Mouse (Mus musculus): ENCODE results near the gene Sgf29. TPM values are rescaled to one million over a fixed set of nuclear protein-coding genes. Genes with fewer than 3 reads are reported as not detected.

Sgf29 gene
- polyA plus RNA-seq (2012; rRNA removed) = 45.4 and 45.5 TPM in 2 replicates

DNA sequence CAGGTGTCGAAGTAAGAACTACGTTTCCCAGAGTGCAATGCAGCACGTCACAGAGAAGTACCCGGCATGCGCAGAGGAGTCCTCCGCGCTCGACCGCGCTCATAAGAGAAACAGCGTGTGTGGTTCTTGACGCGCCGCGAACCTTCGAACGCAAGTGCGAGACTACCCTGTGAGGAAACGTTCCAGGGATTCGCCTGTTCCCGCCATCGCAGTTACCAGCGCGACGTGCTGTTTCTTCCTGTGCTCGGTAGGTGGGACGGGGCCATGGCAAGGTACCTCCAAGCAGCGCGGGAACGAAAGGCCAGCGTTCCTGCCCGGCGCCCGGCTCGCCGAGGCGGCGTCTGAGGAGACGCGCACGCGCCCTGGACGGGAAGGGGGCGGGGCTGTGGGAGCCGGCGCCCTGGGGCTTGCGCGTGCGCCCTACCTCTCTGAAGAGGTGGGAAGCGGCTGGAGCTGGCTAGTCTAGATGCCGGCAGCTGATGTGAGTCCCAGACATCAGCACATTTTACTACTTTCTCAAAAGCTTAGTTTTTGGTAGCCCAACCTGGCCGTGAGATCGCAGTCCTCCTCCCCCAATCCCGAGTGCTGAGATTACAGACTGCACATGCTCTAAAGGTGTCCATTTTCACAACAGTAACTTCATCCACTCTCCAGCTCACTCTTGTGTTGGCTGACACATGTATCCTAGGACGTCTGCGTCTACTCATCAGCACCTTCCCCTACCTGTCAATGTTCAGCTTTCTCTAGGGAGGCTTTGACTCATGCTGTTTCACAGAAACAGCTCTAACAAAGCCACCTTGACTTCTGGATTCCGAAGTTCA lies at the start of gene Sgf29:
TSS of gene Sgf29 (plus strand) at position 79 of the 821 bp plus-strand sequence.
- DNase-seq = peak; percentile 93 to 97
- Histone ChIP-seq H3K4me3 (replicated peaks; ENCODE audit: insufficient read depth, low read depth, low read length) (peak within 1 kb of the TSS; percentile 92), H3K4me1 (ENCODE audit: control insufficient read depth, insufficient read depth, low read length) (no peaks in the 10 kb centered on the region), H3K27me3 (ENCODE audit: control insufficient read depth, insufficient read depth, low read length) (no peaks in the 10 kb centered on the region), H3K27ac (ENCODE audit: insufficient read depth, low read length) (peak within 1 kb of the TSS; percentile 70)
- WGBS = 2% methylated on average over 57 of the region's 57 CpGs
- TF ChIP-seq CTCF (IDR thresholded peaks at IDR 0.05; ENCODE audit: borderline replicate concordance, insufficient read depth, low read depth, low read length) = no peak
- TF ChIP-seq POLR2A (IDR thresholded peaks at IDR 0.05; ENCODE audit: borderline replicate concordance, insufficient read depth, low read length) = peak; percentile 100

DNA sequence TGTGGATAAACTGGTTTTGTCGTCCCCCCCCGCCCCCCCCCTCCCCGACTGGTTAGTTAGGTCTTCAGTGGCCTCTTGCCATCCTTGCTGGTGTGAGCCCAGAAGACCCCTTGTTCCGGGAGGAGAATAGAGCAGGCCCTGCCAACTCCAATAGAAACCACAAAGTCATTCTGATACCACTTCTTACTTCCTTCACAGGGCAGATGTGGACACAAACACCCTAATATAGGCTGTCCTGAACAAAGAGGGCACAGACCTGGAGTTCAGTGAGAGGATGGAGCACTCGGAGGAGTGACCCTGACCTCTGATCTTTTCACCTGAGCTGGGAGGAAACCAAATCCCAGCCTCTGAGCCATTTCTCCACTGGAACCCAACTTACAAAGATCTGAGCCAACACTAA lies 47.2 kb upstream of the Sgf29 start:
- DNase-seq = no peak
- TF ChIP-seq POLR2A (IDR thresholded peaks at IDR 0.05; ENCODE audit: borderline replicate concordance, insufficient read depth, low read length) (no peak), CTCF (IDR thresholded peaks at IDR 0.05; ENCODE audit: borderline replicate concordance, insufficient read depth, low read depth, low read length) (no peak)
- WGBS = 22% methylated on average over 5 of the region's 5 CpGs
- Histone ChIP-seq H3K27me3 (ENCODE audit: control insufficient read depth, insufficient read depth, low read length) (no peaks in the 10 kb centered on the region), H3K4me1 (ENCODE audit: control insufficient read depth, insufficient read depth, low read length) (no peaks in the 10 kb centered on the region), H3K27ac (ENCODE audit: insufficient read depth, low read length) (no peak overlapping the region), H3K4me3 (replicated peaks; ENCODE audit: insufficient read depth, low read depth, low read length) (no peak overlapping the region)

DNA sequence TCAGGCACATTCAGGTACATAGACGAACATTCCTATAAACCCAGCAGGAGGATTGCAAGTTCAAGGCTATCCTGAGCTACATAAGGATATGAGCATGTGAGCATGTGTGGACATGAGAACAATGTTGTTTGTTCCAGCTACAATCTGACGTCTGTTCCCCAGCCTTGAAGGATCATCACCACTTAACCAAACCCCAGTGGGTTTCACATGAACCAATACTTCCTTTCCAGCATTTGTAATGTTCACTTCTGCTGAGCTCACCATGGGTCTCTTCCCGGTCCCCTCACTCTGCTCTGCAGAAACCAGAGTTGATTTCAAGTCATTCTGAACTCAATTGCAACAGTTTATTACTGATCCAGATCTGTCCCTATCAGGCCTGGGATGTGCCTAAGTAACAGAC lies 46.5 kb upstream of the Sgf29 start:
- no peak for TF ChIP-seq POLR2A (IDR thresholded peaks at IDR 0.05; ENCODE audit: borderline replicate concordance, insufficient read depth, low read length)
- no peak for TF ChIP-seq CTCF (IDR thresholded peaks at IDR 0.05; ENCODE audit: borderline replicate concordance, insufficient read depth, low read depth, low read length)
- H3K4me1 ChIP-seq (ENCODE audit: control insufficient read depth, insufficient read depth, low read length) = no peaks in the 10 kb centered on the region
- WGBS = 90% methylated on average over 3 of the region's 3 CpGs
- no peak overlapping the region for H3K4me3 ChIP-seq (replicated peaks; ENCODE audit: insufficient read depth, low read depth, low read length)
- no peak overlapping the region for H3K27ac ChIP-seq (ENCODE audit: insufficient read depth, low read length)
- DNase-seq = no peak
- H3K27me3 ChIP-seq (ENCODE audit: control insufficient read depth, insufficient read depth, low read length) = no peaks in the 10 kb centered on the region

DNA sequence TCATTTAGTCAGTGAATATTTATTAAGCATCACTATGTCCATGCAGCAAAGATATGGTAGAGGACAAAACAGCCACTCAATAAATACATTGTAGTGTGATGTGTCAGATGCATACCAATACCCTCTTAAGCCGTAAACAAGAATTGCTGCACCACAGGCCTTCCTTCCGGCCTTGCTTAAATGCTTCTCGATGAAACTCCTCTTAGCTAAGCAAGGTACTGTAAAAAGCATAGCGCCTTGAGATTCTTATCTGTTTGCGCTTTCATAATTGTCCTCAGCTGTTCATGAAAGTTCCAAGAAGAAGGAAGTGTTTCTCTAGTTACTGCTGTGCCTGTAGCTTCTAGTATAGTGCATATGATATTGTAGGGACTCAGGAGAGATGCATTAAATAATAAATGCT lies 42.5 kb upstream of the Sgf29 start:
- 88% methylated on average over 5 of the region's 5 CpGs for WGBS
- Histone ChIP-seq H3K4me3 (replicated peaks; ENCODE audit: insufficient read depth, low read depth, low read length) (no peak overlapping the region), H3K27me3 (ENCODE audit: control insufficient read depth, insufficient read depth, low read length) (no peaks in the 10 kb centered on the region), H3K27ac (ENCODE audit: insufficient read depth, low read length) (no peak overlapping the region), H3K4me1 (ENCODE audit: control insufficient read depth, insufficient read depth, low read length) (no peaks in the 10 kb centered on the region)
- no peak for TF ChIP-seq CTCF (IDR thresholded peaks at IDR 0.05; ENCODE audit: borderline replicate concordance, insufficient read depth, low read depth, low read length)
- no peak for TF ChIP-seq POLR2A (IDR thresholded peaks at IDR 0.05; ENCODE audit: borderline replicate concordance, insufficient read depth, low read length)
- DNase-seq = no peak

DNA sequence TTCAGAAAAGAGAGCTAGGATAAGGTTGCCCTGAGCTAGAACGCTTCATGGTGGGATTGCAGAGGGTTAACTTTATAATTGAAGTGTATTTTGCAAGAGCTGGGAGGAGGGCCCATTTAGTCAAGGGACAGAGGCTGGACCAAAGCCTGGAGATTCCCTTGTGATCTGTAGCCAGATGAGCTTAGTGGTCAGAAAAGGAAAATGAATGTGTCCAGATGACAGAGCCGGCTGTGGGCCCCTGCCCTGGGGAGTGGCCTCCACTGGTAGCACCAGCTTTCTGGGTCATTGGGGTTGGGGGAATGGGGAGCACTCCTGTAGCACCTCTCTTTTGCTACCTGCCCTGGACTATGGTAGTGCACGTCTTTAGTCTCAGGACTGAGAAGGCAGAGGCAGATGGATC lies 42.0 kb upstream of the Sgf29 start:
- TF ChIP-seq CTCF (IDR thresholded peaks at IDR 0.05; ENCODE audit: borderline replicate concordance, insufficient read depth, low read depth, low read length) (no peak), POLR2A (IDR thresholded peaks at IDR 0.05; ENCODE audit: borderline replicate concordance, insufficient read depth, low read length) (no peak)

DNA sequence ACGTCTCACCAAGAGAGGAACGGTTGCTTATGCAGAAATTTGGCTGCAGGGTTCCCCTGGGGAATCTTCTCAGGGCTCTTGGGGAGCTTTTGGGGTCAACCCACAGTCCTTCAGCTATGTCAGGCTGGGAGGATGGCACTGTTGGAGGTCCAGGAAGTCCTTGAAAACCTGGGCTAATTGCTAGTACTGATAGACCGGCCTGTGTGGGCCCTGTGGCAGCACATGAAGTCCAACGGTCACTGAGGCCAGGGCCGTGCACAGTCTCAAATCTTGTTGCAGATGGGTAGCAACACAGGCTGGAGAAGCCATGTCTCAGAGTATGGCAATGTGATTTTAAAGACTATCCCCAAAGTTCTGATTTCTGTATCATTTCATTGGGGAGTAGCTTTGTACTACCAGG lies 41.3 kb upstream of the Sgf29 start:
- WGBS = 84% methylated on average over 5 of the region's 5 CpGs

More for the DNA sequence above, 42.0 kb upstream of the Sgf29 start:
- H3K4me1 ChIP-seq (ENCODE audit: control insufficient read depth, insufficient read depth, low read length) = no peaks in the 10 kb centered on the region
- H3K4me3 ChIP-seq (replicated peaks; ENCODE audit: insufficient read depth, low read depth, low read length) = no peak overlapping the region
- no peaks in the 10 kb centered on the region for H3K27me3 ChIP-seq (ENCODE audit: control insufficient read depth, insufficient read depth, low read length)
- WGBS = 62% methylated on average over 3 of the region's 3 CpGs
- no peak for DNase-seq
- H3K27ac ChIP-seq (ENCODE audit: insufficient read depth, low read length) = no peak overlapping the region

DNA sequence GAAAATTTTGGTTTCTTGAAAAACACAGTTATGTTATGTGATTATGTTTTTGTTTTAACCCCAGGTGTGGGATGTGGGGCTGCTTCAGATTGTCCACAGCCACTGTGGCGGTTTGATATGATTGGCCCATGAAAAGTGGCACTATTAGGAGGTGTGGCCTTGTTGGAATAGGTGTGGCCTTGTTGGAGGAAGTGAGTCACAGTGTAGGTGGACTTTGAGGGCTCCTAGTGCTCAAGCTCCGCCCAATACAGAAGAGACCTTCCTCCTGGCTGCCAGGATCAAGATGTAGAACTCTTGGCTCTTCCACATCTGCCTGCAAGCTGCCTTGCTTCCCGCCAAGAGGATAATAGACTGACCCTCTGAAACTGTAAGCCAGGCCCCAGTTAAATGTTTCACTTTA lies 36.4 kb upstream of the Sgf29 start:
- H3K27ac ChIP-seq (ENCODE audit: insufficient read depth, low read length) = no peak overlapping the region
- 75% methylated on average over 3 of the region's 3 CpGs for WGBS
- H3K27me3 ChIP-seq (ENCODE audit: control insufficient read depth, insufficient read depth, low read length) = no peaks in the 10 kb centered on the region
- H3K4me1 ChIP-seq (ENCODE audit: control insufficient read depth, insufficient read depth, low read length) = no peaks in the 10 kb centered on the region
- TF ChIP-seq CTCF (IDR thresholded peaks at IDR 0.05; ENCODE audit: borderline replicate concordance, insufficient read depth, low read depth, low read length) = no peak
- TF ChIP-seq POLR2A (IDR thresholded peaks at IDR 0.05; ENCODE audit: borderline replicate concordance, insufficient read depth, low read length) = no peak
- no peak for DNase-seq
- H3K4me3 ChIP-seq (replicated peaks; ENCODE audit: insufficient read depth, low read depth, low read length) = no peak overlapping the region

More for the DNA sequence above, 41.3 kb upstream of the Sgf29 start:
- no peak overlapping the region for H3K27ac ChIP-seq (ENCODE audit: insufficient read depth, low read length)
- no peak for DNase-seq
- no peaks in the 10 kb centered on the region for H3K27me3 ChIP-seq (ENCODE audit: control insufficient read depth, insufficient read depth, low read length)
- no peak for TF ChIP-seq POLR2A (IDR thresholded peaks at IDR 0.05; ENCODE audit: borderline replicate concordance, insufficient read depth, low read length)
- no peak for TF ChIP-seq CTCF (IDR thresholded peaks at IDR 0.05; ENCODE audit: borderline replicate concordance, insufficient read depth, low read depth, low read length)
- H3K4me3 ChIP-seq (replicated peaks; ENCODE audit: insufficient read depth, low read depth, low read length) = no peak overlapping the region
- H3K4me1 ChIP-seq (ENCODE audit: control insufficient read depth, insufficient read depth, low read length) = no peaks in the 10 kb centered on the region

DNA sequence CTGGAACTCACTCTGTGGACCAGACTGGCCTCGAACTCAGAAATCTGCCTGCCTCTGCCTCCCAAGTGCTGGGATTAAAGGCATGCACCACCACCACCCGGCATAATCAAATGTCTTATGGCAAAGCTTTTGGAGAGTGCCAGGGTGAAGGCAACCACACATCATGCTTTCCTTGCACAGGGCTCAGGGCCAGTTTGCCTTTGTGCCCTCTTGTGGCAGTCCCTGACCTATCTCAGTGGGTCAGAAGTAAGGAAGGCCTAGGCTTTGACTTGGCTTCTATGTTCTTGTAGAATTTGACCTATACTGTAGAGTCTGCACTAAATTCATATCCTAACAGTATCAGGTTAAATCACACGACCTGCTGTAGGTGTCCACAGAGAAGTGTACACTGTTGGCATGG lies 32.4 kb upstream of the Sgf29 start:
- TF ChIP-seq POLR2A (IDR thresholded peaks at IDR 0.05; ENCODE audit: borderline replicate concordance, insufficient read depth, low read length) = no peak
- TF ChIP-seq CTCF (IDR thresholded peaks at IDR 0.05; ENCODE audit: borderline replicate concordance, insufficient read depth, low read depth, low read length) = no peak
- 60% methylated on average over 3 of the region's 3 CpGs for WGBS
- Histone ChIP-seq H3K4me1 (ENCODE audit: control insufficient read depth, insufficient read depth, low read length) (no peaks in the 10 kb centered on the region), H3K27ac (ENCODE audit: insufficient read depth, low read length) (no peak overlapping the region), H3K27me3 (ENCODE audit: control insufficient read depth, insufficient read depth, low read length) (no peaks in the 10 kb centered on the region), H3K4me3 (replicated peaks; ENCODE audit: insufficient read depth, low read depth, low read length) (no peak overlapping the region)
- no peak for DNase-seq
